In genomic region chr8:105270916-105271186, GRCm38 (mm10) we compare ENCODE assay signal across 9 mouse cellular contexts. TPM values are rescaled to one million over a fixed set of nuclear protein-coding genes. Genes with fewer than 3 reads are reported as not detected.
DNase-seq lines count a peak whose midpoint lies in the region; ATAC-seq lines count a peak whose summit lies in the region.
"Had no signal": no experiment of that assay in that cellular context is flagged by ENCODE, and none has a peak within 500 bp of the region (broad histone marks: within the 10 kb centered on the region; RNA-seq: fewer than 3 reads in every experiment).

No protein-coding gene starts in this region.

- H3K4me2 ChIP-seq in kidney, embryonic 16.5 days (replicated peaks; ENCODE audit: low read depth, low read length): no peak overlapping the region
- no peak overlapping the region for H3K4me2 ChIP-seq in kidney, embryonic 14.5 days (replicated peaks; ENCODE audit: low read depth, low read length)
- H3K4me2 ChIP-seq in forebrain, embryonic 13.5 days: peak overlapping the region; percentile 20; the same call in 1 of the 2 replicates
- H3K4me2 ChIP-seq in limb, embryonic 15.5 days: 0 out of 2 replicates have a peak overlapping the region, but pooled peaks have one; percentile 83

- peak overlapping the region; percentile 19; the same call in 1 of the 2 replicates for H3K4me3 ChIP-seq in kidney, embryonic 16.5 days (ENCODE audit: low read length)
- no peak overlapping the region for H3K4me3 ChIP-seq in kidney, embryonic 14.5 days (ENCODE audit: low read length)
- 0 out of 2 replicates have a peak overlapping the region, but pooled peaks have one; percentile 47 for H3K4me3 ChIP-seq in forebrain, embryonic 13.5 days
- peak overlapping the region; percentile 8; the same call in 1 of the 2 replicates for H3K4me3 ChIP-seq in limb, embryonic 15.5 days
- H3K4me3 ChIP-seq: erythroblast, embryonic 14.5 days had no signal

- ATAC-seq in kidney, embryonic 16.5 days (ENCODE audit: low FRiP score, low TSS enrichment): no peak
- ATAC-seq in kidney, embryonic 14.5 days (ENCODE audit: low FRiP score, low TSS enrichment): no peak
- ATAC-seq in forebrain, embryonic 13.5 days: no peak
- ATAC-seq in limb, embryonic 15.5 days (ENCODE audit: insufficient number of reproducible peaks, low FRiP score, low TSS enrichment, low read depth): no peak

- peak; percentile 40 for DNase-seq in ZHBTc4 (ENCODE audit: low read depth, low spot score)
- DNase-seq in spleen, adult 18-20 months: no peak
- no peak for DNase-seq in embryo, embryonic 9.5 days (ENCODE audit: extremely low spot score)
- DNase-seq: heart, postnatal 14 days had no signal

- no peak overlapping the region for H3K27ac ChIP-seq in kidney, embryonic 16.5 days (ENCODE audit: low read length)
- no peak overlapping the region for H3K27ac ChIP-seq in kidney, embryonic 14.5 days (ENCODE audit: low read depth, low read length)
- no peak overlapping the region for H3K27ac ChIP-seq in forebrain, embryonic 13.5 days
- no peak overlapping the region for H3K27ac ChIP-seq in limb, embryonic 15.5 days

- H3K9ac ChIP-seq in kidney, embryonic 16.5 days (replicated peaks; ENCODE audit: low read length): no peak overlapping the region
- H3K9ac ChIP-seq in kidney, embryonic 14.5 days (ENCODE audit: low read depth, low read length): no peak overlapping the region
- no peak overlapping the region for H3K9ac ChIP-seq in forebrain, embryonic 13.5 days
- H3K9ac ChIP-seq in limb, embryonic 15.5 days: 0 out of 2 replicates have a peak overlapping the region, but pooled peaks have one; percentile 4

- peaks cover 35% of the 10 kb centered on the region for H3K4me1 ChIP-seq in kidney, embryonic 16.5 days (ENCODE audit: insufficient read depth, low read length)
- H3K4me1 ChIP-seq in kidney, embryonic 14.5 days (ENCODE audit: control insufficient read depth, insufficient read depth, low read length): peaks cover 24% of the 10 kb centered on the region
- peaks cover 34% of the 10 kb centered on the region for H3K4me1 ChIP-seq in forebrain, embryonic 13.5 days
- H3K4me1 ChIP-seq in limb, embryonic 15.5 days: peaks cover 39% of the 10 kb centered on the region

- peaks cover 99% of the 10 kb centered on the region for H3K27me3 ChIP-seq in kidney, embryonic 16.5 days (ENCODE audit: insufficient read depth, low read length)
- H3K27me3 ChIP-seq in kidney, embryonic 14.5 days (ENCODE audit: control insufficient read depth, insufficient read depth, low read length): peaks cover 98% of the 10 kb centered on the region
- peaks cover 99% of the 10 kb centered on the region for H3K27me3 ChIP-seq in forebrain, embryonic 13.5 days
- peaks cover 95% of the 10 kb centered on the region for H3K27me3 ChIP-seq in limb, embryonic 15.5 days

- H3K36me3 ChIP-seq in kidney, embryonic 16.5 days (ENCODE audit: insufficient read depth, low read length): no peaks in the 10 kb centered on the region
- H3K36me3 ChIP-seq in kidney, embryonic 14.5 days (ENCODE audit: control insufficient read depth, insufficient read depth, low read length): no peaks in the 10 kb centered on the region
- no peaks in the 10 kb centered on the region for H3K36me3 ChIP-seq in forebrain, embryonic 13.5 days (ENCODE audit: poor library complexity, severe bottlenecking)
- no peaks in the 10 kb centered on the region for H3K36me3 ChIP-seq in limb, embryonic 15.5 days

- no peaks in the 10 kb centered on the region for H3K9me3 ChIP-seq in kidney, embryonic 16.5 days (ENCODE audit: low read length)
- H3K9me3 ChIP-seq in kidney, embryonic 14.5 days (ENCODE audit: control insufficient read depth, low read length): peaks cover 4% of the 10 kb centered on the region; the same call in 1 of the 2 replicates
- no peaks in the 10 kb centered on the region; the same call in 1 of the 2 replicates for H3K9me3 ChIP-seq in forebrain, embryonic 13.5 days (replicated peaks)
- H3K9me3 ChIP-seq in limb, embryonic 15.5 days: no peaks in the 10 kb centered on the region

- WGBS in kidney, embryonic 16.5 days: 1% methylated on average over 11 of the region's 11 CpGs
- 3% methylated on average over 11 of the region's 11 CpGs for WGBS in kidney, embryonic 14.5 days
- 2% methylated on average over 11 of the region's 11 CpGs for WGBS in forebrain, embryonic 13.5 days
- 4% methylated on average over 11 of the region's 11 CpGs for WGBS in limb, embryonic 15.5 days

RNA-seq across cellular contexts. Expression of gene Hsf4, which starts 1.2 kb away (rescaled TPM):
- 0.14 and 0.16 TPM in 2 replicates for polyA plus RNA-seq in kidney, embryonic 16.5 days (2015; fragmentation: Nextera tagmentation; extraction: Ambion mirVana)
- polyA plus RNA-seq in kidney, embryonic 14.5 days (2014; fragmentation: Nextera tagmentation; extraction: Ambion mirVana): not detected in 2 replicates
- polyA plus RNA-seq in forebrain, embryonic 13.5 days (2015; fragmentation: Nextera tagmentation; extraction: Ambion mirVana): 0.10 and 0.13 TPM in 2 replicates
- polyA plus RNA-seq in limb, embryonic 15.5 days (2015; fragmentation: Nextera tagmentation; extraction: Ambion mirVana): 0.33 and 0.41 TPM in 2 replicates
- polyA plus RNA-seq: erythroblast, embryonic 14.5 days had no signal

RNA-seq across cellular contexts. Expression of gene Nol3, which starts 5.1 kb away (rescaled TPM):
- polyA plus RNA-seq in kidney, embryonic 16.5 days (2015; fragmentation: Nextera tagmentation; extraction: Ambion mirVana): 1.2 and 1.4 TPM in 2 replicates
- 0.85 and 1.1 TPM in 2 replicates for polyA plus RNA-seq in kidney, embryonic 14.5 days (2014; fragmentation: Nextera tagmentation; extraction: Ambion mirVana)
- 2.4 and 3.0 TPM in 2 replicates for polyA plus RNA-seq in forebrain, embryonic 13.5 days (2015; fragmentation: Nextera tagmentation; extraction: Ambion mirVana)
- 3.1 and 5.3 TPM in 2 replicates for polyA plus RNA-seq in limb, embryonic 15.5 days (2015; fragmentation: Nextera tagmentation; extraction: Ambion mirVana)
- polyA plus RNA-seq: erythroblast, embryonic 14.5 days had no signal

RNA-seq across cellular contexts. Expression of gene Fbxl8, which starts 6.4 kb away (rescaled TPM):
- 3.0 and 3.1 TPM in 2 replicates for polyA plus RNA-seq in kidney, embryonic 16.5 days (2015; fragmentation: Nextera tagmentation; extraction: Ambion mirVana)
- polyA plus RNA-seq in kidney, embryonic 14.5 days (2014; fragmentation: Nextera tagmentation; extraction: Ambion mirVana): 1.5 and 1.9 TPM in 2 replicates
- 0.44 and 0.58 TPM in 2 replicates for polyA plus RNA-seq in forebrain, embryonic 13.5 days (2015; fragmentation: Nextera tagmentation; extraction: Ambion mirVana)
- polyA plus RNA-seq in limb, embryonic 15.5 days (2015; fragmentation: Nextera tagmentation; extraction: Ambion mirVana): 4.6 and 4.9 TPM in 2 replicates

RNA-seq across cellular contexts. Expression of gene Tradd, which starts 6.4 kb away (rescaled TPM):
- polyA plus RNA-seq in kidney, embryonic 16.5 days (2015; fragmentation: Nextera tagmentation; extraction: Ambion mirVana): 23.4 and 26.3 TPM in 2 replicates
- 13.1 and 15.7 TPM in 2 replicates for polyA plus RNA-seq in kidney, embryonic 14.5 days (2014; fragmentation: Nextera tagmentation; extraction: Ambion mirVana)
- polyA plus RNA-seq in forebrain, embryonic 13.5 days (2015; fragmentation: Nextera tagmentation; extraction: Ambion mirVana): 13.2 and 13.3 TPM in 2 replicates
- polyA plus RNA-seq in limb, embryonic 15.5 days (2015; fragmentation: Nextera tagmentation; extraction: Ambion mirVana): 30.8 and 38.0 TPM in 2 replicates

RNA-seq across cellular contexts. Expression of gene B3gnt9, which starts 15.9 kb away (rescaled TPM):
- 10.2 and 11.9 TPM in 2 replicates for polyA plus RNA-seq in kidney, embryonic 16.5 days (2015; fragmentation: Nextera tagmentation; extraction: Ambion mirVana)
- 6.9 and 7.3 TPM in 2 replicates for polyA plus RNA-seq in kidney, embryonic 14.5 days (2014; fragmentation: Nextera tagmentation; extraction: Ambion mirVana)
- polyA plus RNA-seq in forebrain, embryonic 13.5 days (2015; fragmentation: Nextera tagmentation; extraction: Ambion mirVana): 1.3 and 2.4 TPM in 2 replicates
- polyA plus RNA-seq in limb, embryonic 15.5 days (2015; fragmentation: Nextera tagmentation; extraction: Ambion mirVana): 50.7 and 50.8 TPM in 2 replicates

Comparison
In these comparisons a context has a peak if more than half of its experiments do, and no peak if none do; other contexts are left out.
1. H3K4me2 ChIP-seq: peak in forebrain, embryonic 13.5 days (single experiment) and limb, embryonic 15.5 days (single experiment); none in kidney, embryonic 16.5 days (single experiment) and kidney, embryonic 14.5 days (single experiment).